ENCODE assay signal across 10 mouse cellular contexts in the genomic region with DNA sequence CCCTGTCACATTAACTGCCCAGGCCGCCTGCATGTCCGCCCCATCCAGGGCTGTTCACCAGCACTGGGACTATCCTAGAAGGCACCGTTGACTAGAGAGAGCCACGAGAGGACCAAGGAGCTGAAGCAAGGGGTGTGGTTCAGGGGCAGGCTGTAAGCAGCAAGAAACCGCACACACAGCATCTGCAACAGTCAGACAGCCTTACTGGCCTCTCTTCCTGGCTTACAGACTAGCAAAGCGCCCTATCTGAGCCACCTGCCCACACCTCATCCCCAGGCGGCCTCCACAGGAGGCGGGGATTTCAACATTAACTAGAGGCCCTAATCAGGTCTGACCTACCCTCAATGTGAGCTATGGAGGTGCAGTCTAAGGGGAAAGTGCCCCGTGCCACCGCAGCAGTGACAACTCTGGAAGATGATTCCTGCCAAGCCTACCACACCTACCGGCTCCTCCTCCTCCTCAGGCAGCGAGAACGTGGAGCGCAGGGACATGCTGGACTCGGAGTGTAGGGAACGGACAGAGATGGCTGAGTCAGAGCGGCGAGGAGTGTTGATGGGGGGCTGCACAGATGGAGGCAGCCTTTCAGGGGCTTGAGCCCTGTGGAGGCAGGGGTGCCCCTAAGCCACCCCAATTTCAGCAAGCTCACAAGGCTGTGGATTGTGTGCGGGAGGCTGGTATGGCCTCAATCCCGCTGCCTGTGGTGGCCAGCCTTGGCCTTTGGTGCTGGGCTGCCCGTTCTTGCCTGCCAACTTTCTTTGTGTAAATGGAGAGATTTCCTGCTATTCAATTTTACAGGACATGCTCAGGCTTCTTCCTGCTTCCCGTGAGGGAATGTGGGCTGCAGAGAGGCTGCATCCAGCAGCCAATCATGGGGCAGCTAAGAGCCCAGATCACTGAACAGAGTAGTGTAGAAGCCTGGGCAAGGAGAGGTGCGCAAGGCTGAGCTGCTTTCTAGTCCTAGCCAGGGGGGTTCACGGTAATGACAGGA. TPM values are rescaled to one million over a fixed set of nuclear protein-coding genes. Genes with fewer than 3 reads are reported as not detected.
A peak's percentile ranks its signal among the peaks of the same experiment; 100 is the strongest.
DNase-seq lines count a peak whose midpoint lies in the region; ATAC-seq lines count a peak whose summit lies in the region.
"Had no signal": no experiment of that assay in that cellular context is flagged by ENCODE, and none has a peak within 500 bp of the region (broad histone marks: within the 10 kb centered on the region; RNA-seq: fewer than 3 reads in every experiment).

No protein-coding gene starts in this region.

- H3K4me2 ChIP-seq in heart, embryonic 15.5 days, result peak overlapping the region; percentile 28; the same call in 1 of the 2 replicates

- H3K4me3 ChIP-seq in heart, embryonic 15.5 days, result peak overlapping the region; percentile 15
- H3K4me3 ChIP-seq: myocyte had no signal

- peaks cover 61% of the 10 kb centered on the region for H3K36me3 ChIP-seq in heart, embryonic 15.5 days

- 84% methylated on average over 24 of the region's 24 CpGs for WGBS in heart, embryonic 15.5 days

- peak; percentile 63; the same call in 1 of the 2 replicates for ATAC-seq in heart, embryonic 15.5 days (replicated peaks; ENCODE audit: insufficient number of reproducible peaks, insufficient read depth, low FRiP score, low read depth)
- ATAC-seq: CD4-positive, CD25-positive, alpha-beta regulatory T cell, adult 4 months had no signal

- H3K4me1 ChIP-seq in heart, embryonic 15.5 days (replicated peaks), result no peaks in the 10 kb centered on the region; the same call in 1 of the 2 replicates

- no peaks in the 10 kb centered on the region for H3K9me3 ChIP-seq in heart, embryonic 15.5 days (replicated peaks)

- H3K27ac ChIP-seq in heart, embryonic 15.5 days, result peak overlapping the region; percentile 63

- no peaks in the 10 kb centered on the region for H3K27me3 ChIP-seq in heart, embryonic 15.5 days

- no peak overlapping the region for H3K9ac ChIP-seq in heart, embryonic 15.5 days

- peak; percentile 96 for DNase-seq in heart, adult 11 months
- DNase-seq in heart, postnatal 4 days, result no peak
- peak; percentile 37 to 62 for DNase-seq in kidney, postnatal 25 days
- peak; percentile 52 to 76 for DNase-seq in lung, postnatal 4 days
- DNase-seq in urinary bladder, postnatal 10 days (ENCODE audit: low spot score), result no peak
- DNase-seq in embryo, embryonic 11 days, result no peak
- no peak for DNase-seq in gastrocnemius, postnatal 10 days

RNA-seq across cellular contexts. Expression of a gene that starts 13.2 kb away (rescaled TPM):
- total RNA-seq in heart, postnatal 4 days (2021), result 100 to 1,000 TPM in 1 of 2 experiments, 10 to 100 TPM in 1; 97.6 to 106 TPM
- polyA plus RNA-seq in heart, embryonic 15.5 days (2015; fragmentation: Nextera tagmentation; extraction: Ambion mirVana), result 59.2 and 84.9 TPM in 2 replicates
- 10 to 100 TPM; 47.2 to 60.9 TPM for total RNA-seq in gastrocnemius, postnatal 10 days (2021)

RNA-seq across cellular contexts. Expression of a gene that starts 19.4 kb away (rescaled TPM):
- under 1 TPM; 0.27 to 0.38 TPM for total RNA-seq in heart, postnatal 4 days (2021)
- polyA plus RNA-seq in heart, embryonic 15.5 days (2015; fragmentation: Nextera tagmentation; extraction: Ambion mirVana), result 0.97 and 1.2 TPM in 2 replicates
- total RNA-seq in gastrocnemius, postnatal 10 days (2021), result under 1 TPM; 0.18 to 0.47 TPM

RNA-seq across cellular contexts. Expression of a gene that starts 26.2 kb away (rescaled TPM):
- total RNA-seq in heart, postnatal 4 days (2021), result under 1 TPM; 0.34 to 0.91 TPM
- polyA plus RNA-seq in heart, embryonic 15.5 days (2015; fragmentation: Nextera tagmentation; extraction: Ambion mirVana), result 0.39 and 0.94 TPM in 2 replicates
- under 1 TPM; 0.56 to 0.68 TPM for total RNA-seq in gastrocnemius, postnatal 10 days (2021)

RNA-seq across cellular contexts. Expression of a gene that starts 35.1 kb away (rescaled TPM):
- total RNA-seq in heart, postnatal 4 days (2021), result 10 to 100 TPM; 50.1 to 52.6 TPM
- polyA plus RNA-seq in heart, embryonic 15.5 days (2015; fragmentation: Nextera tagmentation; extraction: Ambion mirVana), result 12.4 and 21.1 TPM in 2 replicates
- total RNA-seq in gastrocnemius, postnatal 10 days (2021), result 10 to 100 TPM; 34.6 to 49.1 TPM

RNA-seq across cellular contexts. Expression of a gene that starts 35.7 kb away (rescaled TPM):
- 10 to 100 TPM; 14.9 to 16.3 TPM for total RNA-seq in heart, postnatal 4 days (2021)
- 15.2 and 18.8 TPM in 2 replicates for polyA plus RNA-seq in heart, embryonic 15.5 days (2015; fragmentation: Nextera tagmentation; extraction: Ambion mirVana)
- 10 to 100 TPM; 10.8 to 12.1 TPM for total RNA-seq in gastrocnemius, postnatal 10 days (2021)

Comparison
In these comparisons a context has a peak if more than half of its experiments do, and no peak if none do; other contexts are left out.
1. DNase-seq: peak in heart, adult 11 months (single experiment), kidney, postnatal 25 days (2 of 2) and lung, postnatal 4 days (2 of 2); none in heart, postnatal 4 days (single experiment), urinary bladder, postnatal 10 days (single experiment), embryo, embryonic 11 days (single experiment) and gastrocnemius, postnatal 10 days (single experiment).